Mouse (Mus musculus): ENCODE results near the gene Rap1a. TPM values are rescaled to one million over a fixed set of nuclear protein-coding genes. Genes with fewer than 3 reads are reported as not detected.

The Rap1a gene
- polyA plus RNA-seq, 1 experiment from 2014 or later: 166 TPM

DNA sequence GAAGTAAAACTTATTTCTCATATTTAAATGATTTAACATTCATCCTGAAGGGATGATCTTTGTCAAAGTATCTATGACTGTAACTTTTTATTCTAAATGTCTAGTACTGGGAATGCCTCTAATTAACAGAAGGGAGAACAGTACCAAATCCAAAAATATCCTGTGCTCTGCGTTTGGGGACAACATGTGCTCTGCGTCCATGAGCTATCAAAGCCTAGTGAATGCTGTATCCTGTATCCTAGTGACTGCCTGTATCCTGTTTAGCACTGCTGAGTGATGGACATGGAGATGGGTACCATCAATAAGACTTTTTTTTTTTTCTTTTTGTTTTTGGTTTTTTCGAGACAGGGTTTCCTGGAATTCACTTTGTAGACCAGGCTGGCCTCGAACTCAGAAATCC lies 42.5 kb downstream of the Rap1a start:
- Histone ChIP-seq H3K9me3 (ENCODE audit: low read length) (no peaks in the 10 kb centered on the region), H3K27me3 (replicated peaks; ENCODE audit: insufficient read depth, low read length) (no peaks in the 10 kb centered on the region), H3K4me2 (replicated peaks; ENCODE audit: low read depth, low read length) (no peak overlapping the region), H3K27ac (ENCODE audit: low read length) (no peak overlapping the region), H3K36me3 (ENCODE audit: insufficient read depth, low read length) (no peaks in the 10 kb centered on the region), H3K9ac (replicated peaks; ENCODE audit: low read depth) (no peak overlapping the region), H3K4me1 (ENCODE audit: insufficient read depth, low read depth, low read length) (peaks cover 14% of the 10 kb centered on the region; the same call in 1 of the 2 replicates), H3K4me3 (ENCODE audit: low read depth, low read length) (no peak overlapping the region)
- DNase-seq (ENCODE audit: low spot score) (no peak), ATAC-seq (no peak)
- WGBS: 64% methylated on average over 4 of the region's 4 CpGs
- no peak for TF ChIP-seq EP300 (IDR thresholded peaks at IDR 0.05)
- TF ChIP-seq CTCF (IDR thresholded peaks at IDR 0.05): no peak

DNA sequence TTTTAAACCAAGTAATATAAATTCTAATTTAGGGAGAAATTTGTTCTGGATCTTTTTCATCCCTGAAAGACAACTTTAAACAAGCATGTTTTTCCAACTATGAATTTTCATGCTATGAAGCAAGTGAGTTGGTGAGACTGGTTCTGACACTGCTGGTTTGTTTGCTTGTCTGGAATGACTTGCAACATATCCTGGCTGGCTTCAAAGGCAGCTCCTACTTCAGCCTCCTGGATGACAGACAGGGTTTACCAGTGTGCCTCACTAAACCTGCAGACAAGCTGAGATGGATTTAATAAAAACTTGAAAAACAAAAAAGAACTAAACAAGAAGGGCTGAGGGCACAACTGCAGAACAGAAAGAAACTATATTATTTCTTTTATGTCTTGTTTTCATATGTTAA lies 43.0 kb downstream of the Rap1a start:
- peak; percentile 70 for DNase-seq (ENCODE audit: low spot score)
- H3K9me3 ChIP-seq (ENCODE audit: low read length): no peaks in the 10 kb centered on the region
- TF ChIP-seq EP300 (IDR thresholded peaks at IDR 0.05) (no peak), CTCF (IDR thresholded peaks at IDR 0.05) (no peak)
- H3K4me1 ChIP-seq (ENCODE audit: insufficient read depth, low read depth, low read length): peaks cover 14% of the 10 kb centered on the region; the same call in 1 of the 2 replicates
- H3K9ac ChIP-seq (replicated peaks; ENCODE audit: low read depth): no peak overlapping the region
- H3K27ac ChIP-seq (ENCODE audit: low read length): peak overlapping the region; percentile 72; the same call in 1 of the 2 replicates
- H3K27me3 ChIP-seq (replicated peaks; ENCODE audit: insufficient read depth, low read length): no peaks in the 10 kb centered on the region
- no peaks in the 10 kb centered on the region for H3K36me3 ChIP-seq (ENCODE audit: insufficient read depth, low read length)
- peak; percentile 65 for ATAC-seq
- no peak overlapping the region for H3K4me3 ChIP-seq (ENCODE audit: low read depth, low read length)
- no peak overlapping the region for H3K4me2 ChIP-seq (replicated peaks; ENCODE audit: low read depth, low read length)

DNA sequence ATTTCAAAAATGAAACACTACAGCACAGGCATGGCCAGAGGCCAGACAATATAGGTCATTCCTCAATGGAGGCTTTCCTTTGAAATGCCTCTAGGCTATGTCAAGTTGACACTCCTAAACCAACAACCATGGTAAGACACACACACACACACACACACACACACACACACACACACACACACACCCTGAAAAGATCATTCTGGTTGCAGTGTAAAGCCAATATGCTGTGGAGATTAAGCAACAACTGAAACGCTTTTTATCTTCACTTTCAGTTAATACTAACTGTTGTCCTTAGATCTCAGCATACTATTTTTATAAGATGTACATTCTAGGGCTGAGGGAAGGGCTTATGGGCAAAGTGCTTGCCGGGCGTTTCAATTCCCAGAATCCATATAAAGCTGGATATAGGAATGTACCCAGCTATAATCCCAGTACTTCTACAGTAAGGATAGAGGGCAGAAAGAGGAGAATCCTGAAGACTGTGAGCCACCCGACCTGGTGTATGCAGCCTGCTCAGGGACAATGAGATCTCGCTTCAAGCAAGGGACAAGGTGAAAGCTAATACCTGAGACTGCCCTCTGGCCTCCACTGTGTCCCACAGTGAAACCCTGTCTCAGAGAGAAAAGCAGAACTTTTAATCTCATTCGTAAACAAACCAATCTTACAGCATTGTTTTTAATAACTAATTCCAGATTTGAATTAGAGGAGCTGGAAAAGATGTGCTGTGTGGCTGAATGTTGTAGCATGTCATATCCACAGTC lies 43.6 kb downstream of the Rap1a start:
- peak overlapping the region; percentile 72 for H3K27ac ChIP-seq (ENCODE audit: low read length)
- ATAC-seq (no peak; the same call in 1 of the 2 replicates), DNase-seq (ENCODE audit: low spot score) (no peak)
- no peak overlapping the region for H3K4me2 ChIP-seq (replicated peaks; ENCODE audit: low read depth, low read length)
- no peaks in the 10 kb centered on the region for H3K36me3 ChIP-seq (ENCODE audit: insufficient read depth, low read length)
- H3K4me1 ChIP-seq (ENCODE audit: insufficient read depth, low read depth, low read length): peaks cover 14% of the 10 kb centered on the region; the same call in 1 of the 2 replicates
- no peak overlapping the region for H3K9ac ChIP-seq (replicated peaks; ENCODE audit: low read depth)
- WGBS: 58% methylated on average over 6 of the region's 6 CpGs
- peak; percentile 18; the same call in 1 of the 2 replicates for TF ChIP-seq EP300 (IDR thresholded peaks at IDR 0.05)
- no peak for TF ChIP-seq CTCF (IDR thresholded peaks at IDR 0.05)
- no peaks in the 10 kb centered on the region for H3K9me3 ChIP-seq (ENCODE audit: low read length)
- no peak overlapping the region for H3K4me3 ChIP-seq (ENCODE audit: low read depth, low read length)
- H3K27me3 ChIP-seq (replicated peaks; ENCODE audit: insufficient read depth, low read length): no peaks in the 10 kb centered on the region

DNA sequence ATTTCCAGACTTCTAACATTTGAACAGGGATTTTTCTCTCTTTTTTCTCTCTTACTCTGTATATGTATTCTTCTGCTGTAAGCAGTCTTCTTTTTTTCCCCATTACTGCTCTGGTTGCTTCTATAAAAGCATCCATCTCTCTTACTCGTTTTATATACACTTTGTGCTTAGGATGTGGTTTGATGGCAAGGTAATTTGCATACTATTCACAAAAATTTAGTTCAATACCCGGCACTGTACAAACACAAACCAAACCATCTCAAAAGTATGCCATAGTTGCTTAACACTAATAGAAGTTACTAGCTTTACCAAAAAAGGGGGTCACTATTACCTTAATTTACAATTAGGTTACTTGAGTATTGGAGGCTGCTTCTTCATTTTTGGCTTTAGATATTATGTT lies 44.6 kb downstream of the Rap1a start:
- H3K4me3 ChIP-seq (ENCODE audit: low read depth, low read length): no peak overlapping the region
- ATAC-seq (no peak), DNase-seq (ENCODE audit: low spot score) (no peak)
- no peaks in the 10 kb centered on the region for H3K36me3 ChIP-seq (ENCODE audit: insufficient read depth, low read length)
- H3K9ac ChIP-seq (replicated peaks; ENCODE audit: low read depth): no peak overlapping the region
- no peaks in the 10 kb centered on the region for H3K27me3 ChIP-seq (replicated peaks; ENCODE audit: insufficient read depth, low read length)
- 55% methylated on average over 2 of the region's 2 CpGs for WGBS
- H3K4me2 ChIP-seq (replicated peaks; ENCODE audit: low read depth, low read length): no peak overlapping the region
- TF ChIP-seq EP300 (IDR thresholded peaks at IDR 0.05) (no peak), CTCF (IDR thresholded peaks at IDR 0.05) (no peak)
- peaks cover 14% of the 10 kb centered on the region; the same call in 1 of the 2 replicates for H3K4me1 ChIP-seq (ENCODE audit: insufficient read depth, low read depth, low read length)
- H3K9me3 ChIP-seq (ENCODE audit: low read length): no peaks in the 10 kb centered on the region
- H3K27ac ChIP-seq (ENCODE audit: low read length): peak overlapping the region; percentile 58; the same call in 1 of the 2 replicates

DNA sequence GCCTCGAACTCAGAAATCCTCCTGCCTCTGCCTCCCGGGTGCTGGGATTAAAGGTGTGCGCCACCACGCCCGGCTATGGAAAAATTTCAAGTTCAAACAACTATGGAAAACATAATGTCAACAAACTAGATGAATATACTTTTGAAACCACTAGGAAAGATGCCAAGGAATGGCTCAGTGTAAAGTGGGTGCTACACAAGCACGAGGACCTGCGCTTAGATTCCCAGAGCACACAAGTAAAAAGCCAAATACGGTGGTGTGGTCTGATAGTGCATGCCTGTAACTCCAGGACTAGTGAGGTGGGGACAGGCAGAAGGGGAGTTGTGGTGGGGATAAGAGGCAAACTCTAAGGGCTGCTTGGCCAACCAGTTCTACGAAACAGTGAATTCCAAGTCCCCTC lies 46.0 kb downstream of the Rap1a start:
- Histone ChIP-seq H3K27me3 (replicated peaks; ENCODE audit: insufficient read depth, low read length) (no peaks in the 10 kb centered on the region), H3K27ac (ENCODE audit: low read length) (peak overlapping the region; percentile 58), H3K4me1 (ENCODE audit: insufficient read depth, low read depth, low read length) (peaks cover 14% of the 10 kb centered on the region; the same call in 1 of the 2 replicates), H3K36me3 (ENCODE audit: insufficient read depth, low read length) (no peaks in the 10 kb centered on the region), H3K4me3 (ENCODE audit: low read depth, low read length) (no peak overlapping the region), H3K9me3 (ENCODE audit: low read length) (no peaks in the 10 kb centered on the region), H3K9ac (replicated peaks; ENCODE audit: low read depth) (no peak overlapping the region), H3K4me2 (replicated peaks; ENCODE audit: low read depth, low read length) (no peak overlapping the region)
- DNase-seq (ENCODE audit: low spot score): peak; percentile 85
- peak; percentile 89 for ATAC-seq
- TF ChIP-seq CTCF (IDR thresholded peaks at IDR 0.05) (no peak), EP300 (IDR thresholded peaks at IDR 0.05) (peak; percentile 74)
- 62% methylated on average over 9 of the region's 9 CpGs for WGBS

DNA sequence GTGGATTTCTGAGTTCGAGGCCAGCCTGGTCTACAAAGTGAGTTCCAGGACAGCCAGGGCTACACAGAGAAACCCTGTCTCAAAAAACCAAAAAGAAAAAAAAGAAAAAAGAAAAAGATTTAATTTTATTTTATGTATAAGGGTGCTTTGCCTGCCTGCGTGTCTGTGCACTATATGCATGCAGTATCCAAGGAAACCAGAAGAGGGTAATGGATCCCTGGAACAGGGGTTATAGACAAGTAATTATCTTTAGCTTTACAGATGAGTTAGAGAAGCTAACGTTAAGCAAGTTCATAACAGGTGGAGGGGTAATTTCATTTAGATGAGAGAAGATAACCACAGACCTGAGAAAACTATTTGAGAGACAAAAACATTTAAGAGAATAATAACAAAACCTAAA lies 47.0 kb downstream of the Rap1a start:
- Histone ChIP-seq H3K4me2 (replicated peaks; ENCODE audit: low read depth, low read length) (no peak overlapping the region), H3K4me3 (ENCODE audit: low read depth, low read length) (no peak overlapping the region), H3K27me3 (replicated peaks; ENCODE audit: insufficient read depth, low read length) (no peaks in the 10 kb centered on the region), H3K9ac (replicated peaks; ENCODE audit: low read depth) (no peak overlapping the region), H3K36me3 (ENCODE audit: insufficient read depth, low read length) (no peaks in the 10 kb centered on the region), H3K4me1 (ENCODE audit: insufficient read depth, low read depth, low read length) (peaks cover 14% of the 10 kb centered on the region; the same call in 1 of the 2 replicates), H3K9me3 (ENCODE audit: low read length) (no peaks in the 10 kb centered on the region), H3K27ac (ENCODE audit: low read length) (no peak overlapping the region)
- no peak for TF ChIP-seq EP300 (IDR thresholded peaks at IDR 0.05)
- TF ChIP-seq CTCF (IDR thresholded peaks at IDR 0.05): no peak
- DNase-seq (ENCODE audit: low spot score) (no peak), ATAC-seq (no peak)
- 71% methylated on average over 3 of the region's 3 CpGs for WGBS
